19 mouse cellular contexts compared by ENCODE assay signal in the genomic region with DNA sequence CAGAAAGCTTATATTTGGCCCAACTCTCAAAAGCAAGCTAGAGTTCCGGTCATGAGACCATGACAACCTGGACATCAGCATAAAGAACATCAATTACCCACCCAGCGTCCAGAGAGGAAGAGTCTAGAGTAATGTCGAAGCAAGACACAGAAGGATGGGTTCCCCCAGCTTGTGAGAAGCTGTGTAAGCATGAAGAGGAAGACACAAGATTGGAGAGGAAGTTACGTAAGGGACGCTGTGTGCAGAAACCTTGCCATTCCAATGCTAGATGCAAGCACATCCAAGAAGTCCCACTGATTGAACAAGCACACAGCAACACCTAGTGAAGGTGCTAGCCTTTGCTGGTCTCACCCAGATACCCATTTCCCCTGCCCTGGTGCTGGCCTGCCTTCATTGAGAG.
DNase-seq lines count a peak whose midpoint lies in the region; ATAC-seq and TF ChIP-seq lines count a peak whose summit lies in the region.
"Had no signal": no experiment of that assay in that cellular context is flagged by ENCODE, and none has a peak within 500 bp of the region (broad histone marks: within the 10 kb centered on the region; RNA-seq: fewer than 3 reads in every experiment).

No protein-coding gene starts in this region.

- no peak overlapping the region for H3K4me3 ChIP-seq in heart, embryonic 13.5 days
- H3K4me3 ChIP-seq in heart, embryonic 12.5 days: no peak overlapping the region
- no peak overlapping the region for H3K4me3 ChIP-seq in C2C12 (ENCODE audit: insufficient read depth, poor library complexity, severe bottlenecking)
- H3K4me3 ChIP-seq: embryonic facial prominence, embryonic 12.5 days; forebrain, embryonic 12.5 days; hindbrain, embryonic 15.5 days had no signal

- H3K79me3 ChIP-seq in C2C12 (ENCODE audit: low read depth): no peaks in the 10 kb centered on the region

- no peaks in the 10 kb centered on the region for H3K79me2 ChIP-seq in C2C12 (ENCODE audit: control insufficient read depth, insufficient read depth)

- peaks cover 54% of the 10 kb centered on the region for H3K4me1 ChIP-seq in heart, embryonic 13.5 days
- peaks cover 50% of the 10 kb centered on the region for H3K4me1 ChIP-seq in heart, embryonic 12.5 days (replicated peaks)
- H3K4me1 ChIP-seq: embryonic facial prominence, embryonic 12.5 days had no signal

- ATAC-seq in heart, embryonic 13.5 days (ENCODE audit: extremely low read depth, insufficient number of reproducible peaks, low FRiP score, low TSS enrichment): no peak
- no peak for ATAC-seq in heart, embryonic 12.5 days (ENCODE audit: insufficient number of reproducible peaks, low FRiP score)
- ATAC-seq in granulocyte monocyte progenitor cell, adult 5-6 weeks (replicated peaks; ENCODE audit: poor library complexity, severe bottlenecking): peak; percentile 67
- ATAC-seq: CD4-positive, CD25-positive, alpha-beta regulatory T cell, adult 4 months; forebrain, embryonic 16.5 days; intestine, embryonic 16.5 days had no signal

- H3K27ac ChIP-seq in heart, embryonic 13.5 days (replicated peaks): peak overlapping the region; percentile 65
- H3K27ac ChIP-seq in heart, embryonic 12.5 days (ENCODE audit: poor library complexity, severe bottlenecking): no peak overlapping the region
- H3K27ac ChIP-seq: embryonic facial prominence, embryonic 12.5 days; forebrain, embryonic 12.5 days; hindbrain, embryonic 15.5 days had no signal

- no peak for TF ChIP-seq CTCF in C2C12 (IDR thresholded peaks at IDR 0.05; ENCODE audit: control insufficient read depth, insufficient read depth, insufficient read length)

- H3K9me3 ChIP-seq in heart, embryonic 13.5 days: no peaks in the 10 kb centered on the region
- H3K9me3 ChIP-seq in heart, embryonic 12.5 days (replicated peaks): no peaks in the 10 kb centered on the region
- H3K9me3 ChIP-seq: embryonic facial prominence, embryonic 12.5 days; forebrain, embryonic 12.5 days; G1E; hindbrain, embryonic 15.5 days had no signal

- no peaks in the 10 kb centered on the region for H3K36me3 ChIP-seq in heart, embryonic 13.5 days
- no peaks in the 10 kb centered on the region for H3K36me3 ChIP-seq in heart, embryonic 12.5 days
- H3K36me3 ChIP-seq in C2C12 (ENCODE audit: control insufficient read depth, insufficient read depth): no peaks in the 10 kb centered on the region
- H3K36me3 ChIP-seq: embryonic facial prominence, embryonic 12.5 days; forebrain, embryonic 12.5 days; G1E; hindbrain, embryonic 15.5 days had no signal

- H3K9ac ChIP-seq in heart, embryonic 13.5 days: no peak overlapping the region
- H3K9ac ChIP-seq in heart, embryonic 12.5 days: no peak overlapping the region
- H3K9ac ChIP-seq: embryonic facial prominence, embryonic 12.5 days; forebrain, embryonic 12.5 days; hindbrain, embryonic 15.5 days had no signal

- WGBS in heart, embryonic 13.5 days: 87% methylated on average over 5 of the region's 5 CpGs
- 81% methylated on average over 5 of the region's 5 CpGs for whole genome bisulfite sequencing in heart, embryonic 12.5 days

- H3ac ChIP-seq in C2C12 (ENCODE audit: control insufficient read depth, insufficient read length, low read depth): peak overlapping the region; percentile 3

- DNase-seq in T-cell, adult 2 months (ENCODE audit: low spot score): no peak
- DNase-seq in cerebellum, postnatal 36 days: no peak
- DNase-seq: adrenal gland, postnatal 10 days; cerebellum, adult 18-20 months; cerebellum, postnatal 10 days; gastrocnemius, postnatal 14 days; kidney, adult 2 months had no signal

- no peaks in the 10 kb centered on the region for H3K27me3 ChIP-seq in heart, embryonic 13.5 days (replicated peaks)
- H3K27me3 ChIP-seq in heart, embryonic 12.5 days (replicated peaks): no peaks in the 10 kb centered on the region
- H3K27me3 ChIP-seq in C2C12 (ENCODE audit: control insufficient read depth, insufficient read depth, insufficient read length): no peaks in the 10 kb centered on the region
- H3K27me3 ChIP-seq: embryonic facial prominence, embryonic 12.5 days; hindbrain, embryonic 15.5 days had no signal

- H3K4me2 ChIP-seq in heart, embryonic 13.5 days: no peak overlapping the region
- no peak overlapping the region for H3K4me2 ChIP-seq in heart, embryonic 12.5 days
- H3K4me2 ChIP-seq: embryonic facial prominence, embryonic 12.5 days; forebrain, embryonic 12.5 days; heart, embryonic 11.5 days; hindbrain, embryonic 15.5 days had no signal

TF ChIP-seq in C2C12, 6 proteins besides CTCF, POLR2A, EP300 and RAD21:
- no peak for TF ChIP-seq MYOG (IDR thresholded peaks at IDR 0.05; ENCODE audit: control insufficient read depth, extremely low read depth, insufficient read length)
- no peak for TF ChIP-seq MYOD1 (IDR thresholded peaks at IDR 0.05; ENCODE audit: control insufficient read depth, insufficient read length, low read depth)
- TF ChIP-seq FOSL1 (IDR thresholded peaks at IDR 0.05; ENCODE audit: insufficient read depth, low read length, poor library complexity, severe bottlenecking): no peak
- TF ChIP-seq USF1 (IDR thresholded peaks at IDR 0.05; ENCODE audit: low read depth): no peak
- TF ChIP-seq MAX (IDR thresholded peaks at IDR 0.05): no peak
- TF ChIP-seq CEBPB (IDR thresholded peaks at IDR 0.05; ENCODE audit: low read depth): no peak
